Mouse (Mus musculus) intestine, postnatal 0 days (tissue): Measurements from ENCODE around the gene Zp2. TPM values are rescaled to one million over a fixed set of nuclear protein-coding genes. Genes with fewer than 3 reads are reported as not detected.
A peak's percentile ranks its signal among the peaks of the same experiment; 100 is the strongest.

Experiments used
- ATAC-seq: fragments of 200-750 bp; cut with Nextera tagmentation; 2 replicates; pipeline ENCODE4 v1.8.0; 2017; ENCODE audit warnings: mild to moderate bottlenecking, moderate TSS enrichment, moderate library complexity
- H3K27ac ChIP-seq: fragments of 300-500 bp; sonication (generic); 2 replicates; pipeline ENCODE4 v1.5.1; 2014; ENCODE audit warnings: mild to moderate bottlenecking, low read depth, low read length, moderate library complexity
- H3K27me3 ChIP-seq: fragments of 300-500 bp; sonication (generic); replicated peaks from 2 replicates; pipeline ENCODE4 v1.6.1; 2014; ENCODE audit warnings: low read length, mixed read lengths; ENCODE audit not compliant: control insufficient read depth, insufficient read depth
- H3K36me3 ChIP-seq: fragments of 300-500 bp; sonication (generic); 2 replicates; pipeline ENCODE4 v1.6.1; 2014; ENCODE audit warnings: mild to moderate bottlenecking, moderate library complexity; ENCODE audit not compliant: control insufficient read depth, insufficient read depth
- H3K4me1 ChIP-seq: fragments of 300-500 bp; sonication (generic); replicated peaks from 2 replicates; pipeline ENCODE4 v1.6.1; 2014; ENCODE audit warnings: antibody characterized with exemption, low read length, mixed read lengths; ENCODE audit not compliant: control insufficient read depth, insufficient read depth
- H3K4me2 ChIP-seq: fragments of 300-500 bp; sonication (generic); replicated peaks from 2 replicates; pipeline ENCODE4 v1.6.1; 2014; ENCODE audit warnings: low read depth, mild to moderate bottlenecking, moderate library complexity
- H3K4me3 ChIP-seq: fragments of 300-500 bp; sonication (generic); 2 replicates; pipeline ENCODE4 v1.5.1; 2014; ENCODE audit warnings: low read depth, low read length
- H3K9ac ChIP-seq: fragments of 300-500 bp; sonication (generic); 2 replicates; pipeline ENCODE4 v1.6.1; 2014; ENCODE audit warnings: mild to moderate bottlenecking, low read depth, low read length
- H3K9me3 ChIP-seq: fragments of 300-500 bp; sonication (generic); 2 replicates; pipeline ENCODE4 v1.6.1; 2016; ENCODE audit warnings: mixed run types; ENCODE audit not compliant: control insufficient read depth
- CTCF ChIP-seq: sonication (generic); IDR thresholded peaks from 2 replicates; pipeline ENCODE4 v1.5.1; 2016; ENCODE audit warnings: low read depth, mild to moderate bottlenecking, control low read depth, antibody characterized with exemption, moderate library complexity
- WGBS: fragments of 180-500 bp; shearing (Covaris S2); extraction: QIAGEN DNeasy Blood & Tissue Kit; methylation state at CpG from one replicate; pipeline ENCODE4 v1.1.7; 2014; 5-methylcytosine and 5-hydroxymethylcytosine counted together
- polyA plus RNA-seq: library from polyadenylated mRNA; unstranded; fragments of >200 nt; fragmentation: Nextera tagmentation; extraction: Ambion mirVana; gene quantifications from 2 replicates; pipeline ENCODE4 v1.2.1, GENCODE M21; 2015

The Zp2 gene
- polyA plus RNA-seq = 0.18 and 0.31 TPM in 2 replicates

DNA sequence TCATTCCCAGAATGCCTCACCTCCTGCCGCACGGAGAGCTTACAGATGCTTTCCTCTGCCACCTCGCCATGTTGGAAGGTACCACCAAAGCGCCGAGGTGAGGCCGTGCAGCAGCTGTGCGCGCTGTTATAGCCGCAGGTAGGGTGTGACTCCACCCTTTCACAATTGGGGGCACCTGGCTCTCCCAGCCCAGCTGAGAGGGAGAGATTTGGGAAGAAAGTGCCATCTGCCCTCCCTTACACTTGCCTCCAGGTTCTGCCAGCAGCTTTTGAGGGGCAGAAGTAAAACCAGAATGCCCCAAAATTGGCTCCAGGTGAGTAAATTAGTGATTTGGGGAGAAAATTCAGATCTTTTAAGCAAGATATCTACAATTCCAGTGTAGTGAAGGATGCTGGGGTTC, at the start of gene Zp2:
TSS of gene Zp2 (minus strand) at position 101 of the 400 bp plus-strand sequence.
- H3K9ac ChIP-seq = no peak within 1 kb of the TSS
- TF ChIP-seq CTCF = no peak
- no peaks in the 10 kb centered on the region for H3K36me3 ChIP-seq
- H3K27me3 ChIP-seq = no peaks in the 10 kb centered on the region
- H3K9me3 ChIP-seq = no peaks in the 10 kb centered on the region
- ATAC-seq = no peak
- WGBS = 78% methylated on average over 9 of the region's 9 CpGs
- no peak within 1 kb of the TSS for H3K27ac ChIP-seq
- no peaks in the 10 kb centered on the region for H3K4me1 ChIP-seq
- H3K4me3 ChIP-seq = no peak within 1 kb of the TSS
- no peak within 1 kb of the TSS for H3K4me2 ChIP-seq

DNA sequence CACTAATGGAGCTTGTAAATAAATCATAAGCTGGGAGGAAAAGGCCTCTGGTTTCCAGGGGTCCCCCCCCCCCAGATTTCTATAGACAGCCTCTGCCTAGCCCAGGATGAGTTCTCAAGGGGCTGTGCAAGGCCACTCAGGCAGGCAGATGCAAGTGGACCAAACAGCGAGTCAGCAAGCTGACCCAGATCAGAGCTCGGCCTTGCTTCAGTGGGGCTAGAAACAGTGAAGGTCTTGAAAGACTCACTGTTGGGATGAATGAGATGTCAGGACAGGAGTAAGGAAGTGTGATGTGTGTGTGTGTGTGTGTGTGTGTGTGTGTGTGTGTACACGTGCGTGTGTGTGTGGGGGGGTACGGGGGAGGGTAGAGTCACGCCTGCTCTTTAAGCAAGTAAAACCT, 47.7 kb upstream of the Zp2 start:
- no peaks in the 10 kb centered on the region for H3K27me3 ChIP-seq
- TF ChIP-seq CTCF = no peak
- H3K4me3 ChIP-seq = no peak overlapping the region
- no peak overlapping the region for H3K9ac ChIP-seq
- no peak overlapping the region for H3K27ac ChIP-seq
- no peaks in the 10 kb centered on the region for H3K4me1 ChIP-seq
- H3K36me3 ChIP-seq = no peaks in the 10 kb centered on the region
- H3K4me2 ChIP-seq = no peak overlapping the region
- ATAC-seq = no peak
- WGBS = 68% methylated on average over 6 of the region's 6 CpGs
- H3K9me3 ChIP-seq = no peaks in the 10 kb centered on the region

DNA sequence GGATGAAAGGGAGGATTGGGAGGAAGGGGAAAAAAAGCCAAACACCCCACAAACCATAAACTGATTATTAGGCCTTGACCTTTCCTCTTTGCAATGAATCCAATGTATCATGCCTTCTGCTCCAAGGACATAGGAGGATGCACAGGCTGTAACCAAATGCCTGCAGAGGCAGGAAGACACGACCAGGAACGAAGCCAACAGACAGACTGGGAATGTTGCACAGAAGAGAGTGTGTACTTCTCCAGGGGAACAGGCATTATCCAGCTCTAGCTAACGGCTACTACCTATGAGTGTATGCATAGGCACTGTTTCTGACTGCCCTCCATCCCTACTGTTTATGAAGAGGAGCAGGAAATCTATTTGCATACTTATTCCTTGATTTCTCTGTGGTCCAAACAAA, 47.1 kb upstream of the Zp2 start:
- no peak overlapping the region for H3K9ac ChIP-seq
- no peak overlapping the region for H3K4me3 ChIP-seq
- no peak overlapping the region for H3K27ac ChIP-seq
- ATAC-seq = no peak
- H3K36me3 ChIP-seq = no peaks in the 10 kb centered on the region
- WGBS = 44% methylated on average over 3 of the region's 3 CpGs
- H3K27me3 ChIP-seq = no peaks in the 10 kb centered on the region
- no peak overlapping the region for H3K4me2 ChIP-seq
- no peak for TF ChIP-seq CTCF
- no peaks in the 10 kb centered on the region for H3K4me1 ChIP-seq
- H3K9me3 ChIP-seq = no peaks in the 10 kb centered on the region

DNA sequence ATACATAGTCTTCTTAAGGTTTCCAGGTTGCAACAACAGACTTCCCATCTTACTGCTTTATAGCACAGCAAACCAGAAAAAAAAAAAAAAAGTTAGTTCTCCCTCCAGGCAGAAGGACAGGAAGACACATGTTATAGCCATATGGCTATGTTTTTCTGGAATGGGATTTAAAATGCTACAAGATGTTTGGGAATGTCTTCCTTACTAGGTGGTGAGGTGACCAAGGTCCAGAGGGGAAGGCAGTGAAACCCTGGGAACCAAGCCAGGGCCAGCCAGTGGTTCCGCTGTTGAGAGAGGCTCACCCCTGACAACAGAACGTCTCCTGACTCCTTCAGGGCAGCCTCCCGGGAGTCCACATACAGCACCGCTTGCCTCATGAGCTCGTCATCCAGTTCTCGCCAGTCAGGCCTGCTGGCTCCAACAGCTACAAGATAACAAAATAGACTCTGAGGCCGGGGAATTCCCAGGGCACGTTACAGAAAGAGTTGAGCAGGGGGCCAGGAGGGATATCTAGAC, 45.1 kb upstream of the Zp2 start:
- no peaks in the 10 kb centered on the region for H3K9me3 ChIP-seq
- peak; percentile 58 for ATAC-seq
- WGBS = 14% methylated on average over 8 of the region's 8 CpGs
- no peaks in the 10 kb centered on the region for H3K4me1 ChIP-seq
- no peak overlapping the region for H3K9ac ChIP-seq
- no peaks in the 10 kb centered on the region for H3K36me3 ChIP-seq
- H3K27me3 ChIP-seq = no peaks in the 10 kb centered on the region
- H3K27ac ChIP-seq = peak overlapping the region; percentile 60
- no peak for TF ChIP-seq CTCF
- no peak overlapping the region for H3K4me3 ChIP-seq
- H3K4me2 ChIP-seq = peak overlapping the region; percentile 32; the same call in 1 of the 2 replicates

- Histone ChIP-seq H3K9ac (no peak overlapping the region), H3K4me3 (no peak overlapping the region), H3K9me3 (no peaks in the 10 kb centered on the region), H3K4me1 (no peaks in the 10 kb centered on the region), H3K27ac (peak overlapping the region; percentile 60), H3K36me3 (no peaks in the 10 kb centered on the region), H3K27me3 (no peaks in the 10 kb centered on the region), H3K4me2 (0 out of 2 replicates have a peak overlapping the region, but pooled peaks have one; percentile 32)
- peak; percentile 89 for ATAC-seq
- WGBS = 28% methylated on average over 8 of the region's 8 CpGs
- peak; percentile 61 for TF ChIP-seq CTCF
Observed at GRCm38 (mm10) chr7:120189369-120190149, 44.5 kb upstream of the Zp2 start.

- Histone ChIP-seq H3K9me3 (no peaks in the 10 kb centered on the region), H3K27ac (peak overlapping the region; percentile 35), H3K4me3 (no peak overlapping the region), H3K4me2 (no peak overlapping the region), H3K9ac (no peak overlapping the region), H3K4me1 (no peaks in the 10 kb centered on the region), H3K27me3 (no peaks in the 10 kb centered on the region), H3K36me3 (0 out of 2 replicates have a peak, but pooled peaks cover 4% of the 10 kb centered on the region)
- 79% methylated on average over 5 of the region's 5 CpGs for WGBS
- TF ChIP-seq CTCF = no peak
- peak; percentile 4; the same call in 1 of the 2 replicates for ATAC-seq
Observed at GRCm38 (mm10) chr7:120188946-120189345, 43.9 kb upstream of the Zp2 start.
